Mouse (Mus musculus) embryonic fibroblast, embryonic 13.5 days (primary cell): ENCODE results near the gene Rerg.
A peak's percentile ranks its signal among the peaks of the same experiment; 100 is the strongest.

Experiments
- CTCF ChIP-seq: IDR thresholded peaks from 2 replicates; pipeline ENCODE4 v1.5.1; 2011; ENCODE audit warnings: mild to moderate bottlenecking, control low read depth, low read length, moderate library complexity, borderline replicate concordance; ENCODE audit not compliant: insufficient read depth
- POLR2A ChIP-seq: IDR thresholded peaks from 2 replicates; pipeline ENCODE4 v1.6.1; 2011; ENCODE audit warnings: low read depth, mild to moderate bottlenecking, control low read depth, low read length, moderate library complexity

DNA sequence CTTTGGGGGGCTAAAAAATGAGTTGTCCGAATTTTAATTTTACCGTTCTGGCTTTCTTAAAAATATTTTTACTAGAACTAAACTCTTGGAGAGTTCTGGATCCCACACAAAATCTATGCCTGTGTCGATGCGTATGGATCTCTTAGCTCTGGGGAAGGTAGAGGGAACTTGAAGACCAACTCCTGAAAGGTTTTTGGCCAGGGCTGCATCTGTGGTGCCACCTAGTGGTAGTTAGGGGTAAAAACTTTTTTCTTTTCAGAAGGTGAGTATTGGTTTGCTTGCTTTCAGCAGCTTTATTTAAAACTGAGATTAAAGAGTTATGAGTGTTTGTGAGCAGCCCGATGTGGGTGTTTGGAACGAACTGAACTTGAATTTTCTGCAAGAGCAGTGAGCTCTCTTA is 21.8 kb upstream of the Rerg start:
- TF ChIP-seq POLR2A (no peak), CTCF (0 out of 2 replicates have a peak, but pooled peaks have one; percentile 13)
